In the genomic region with DNA sequence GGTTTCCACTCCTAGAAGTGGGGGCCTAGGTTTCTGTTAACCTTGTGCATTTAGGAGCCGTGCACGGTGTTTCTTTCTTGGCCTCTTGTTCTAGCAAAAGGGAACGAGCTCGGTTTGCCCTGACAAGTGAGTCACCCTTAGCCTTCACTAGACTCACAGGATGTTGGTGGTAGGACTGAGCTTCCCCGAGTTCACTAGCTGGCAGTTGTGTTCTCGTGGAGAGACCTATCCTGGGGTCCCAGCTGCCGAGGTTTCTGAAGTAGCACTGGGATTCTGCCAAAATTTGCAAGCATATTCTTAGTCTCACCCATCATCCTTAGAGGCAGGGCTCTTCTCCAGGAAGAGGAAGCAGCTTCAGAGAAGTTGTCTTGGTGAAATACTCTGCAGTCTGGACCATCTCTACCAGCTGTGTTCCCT, we compare ENCODE assay signal across 13 mouse cellular contexts.
DNase-seq lines count a peak whose midpoint lies in the region; ATAC-seq lines count a peak whose summit lies in the region.
"Had no signal": no experiment of that assay in that cellular context is flagged by ENCODE, and none has a peak within 500 bp of the region (broad histone marks: within the 10 kb centered on the region; RNA-seq: fewer than 3 reads in every experiment).

No protein-coding gene starts in this region.

- H3K36me3 ChIP-seq in heart, embryonic 13.5 days = no peaks in the 10 kb centered on the region
- H3K36me3 ChIP-seq in stomach, embryonic 15.5 days = no peaks in the 10 kb centered on the region
- no peaks in the 10 kb centered on the region for H3K36me3 ChIP-seq in forebrain, embryonic 13.5 days (ENCODE audit: poor library complexity, severe bottlenecking)
- no peaks in the 10 kb centered on the region for H3K36me3 ChIP-seq in hindbrain, embryonic 14.5 days (replicated peaks; ENCODE audit: control insufficient read depth, insufficient read depth)
- H3K36me3 ChIP-seq: liver, embryonic 15.5 days; neural tube, embryonic 13.5 days had no signal

- peaks cover 60% of the 10 kb centered on the region for H3K4me1 ChIP-seq in heart, embryonic 13.5 days
- H3K4me1 ChIP-seq in stomach, embryonic 15.5 days = peaks cover 22% of the 10 kb centered on the region
- H3K4me1 ChIP-seq in forebrain, embryonic 13.5 days = peaks cover 48% of the 10 kb centered on the region
- H3K4me1 ChIP-seq in hindbrain, embryonic 14.5 days (replicated peaks; ENCODE audit: control insufficient read depth, insufficient read depth, low read length) = peaks cover 38% of the 10 kb centered on the region

- 55% methylated on average over 7 of the region's 7 CpGs for WGBS in heart, embryonic 13.5 days
- WGBS in stomach, embryonic 15.5 days = 47% methylated on average over 7 of the region's 7 CpGs
- 83% methylated on average over 7 of the region's 7 CpGs for WGBS in forebrain, embryonic 13.5 days
- 70% methylated on average over 7 of the region's 7 CpGs for WGBS in hindbrain, embryonic 14.5 days

- no peak overlapping the region for H3K4me2 ChIP-seq in heart, embryonic 13.5 days
- no peak overlapping the region for H3K4me2 ChIP-seq in stomach, embryonic 15.5 days
- no peak overlapping the region for H3K4me2 ChIP-seq in forebrain, embryonic 13.5 days
- no peak overlapping the region for H3K4me2 ChIP-seq in hindbrain, embryonic 14.5 days (replicated peaks)
- H3K4me2 ChIP-seq: liver, embryonic 15.5 days; midbrain, embryonic 11.5 days; neural tube, embryonic 13.5 days had no signal

- no peak overlapping the region for H3K4me3 ChIP-seq in heart, embryonic 13.5 days
- H3K4me3 ChIP-seq in stomach, embryonic 15.5 days (replicated peaks) = no peak overlapping the region
- no peak overlapping the region for H3K4me3 ChIP-seq in forebrain, embryonic 13.5 days
- no peak overlapping the region for H3K4me3 ChIP-seq in hindbrain, embryonic 14.5 days (replicated peaks; ENCODE audit: low read length)
- H3K4me3 ChIP-seq: liver, embryonic 15.5 days; neural tube, embryonic 13.5 days had no signal

- no peaks in the 10 kb centered on the region for H3K27me3 ChIP-seq in heart, embryonic 13.5 days (replicated peaks)
- H3K27me3 ChIP-seq in stomach, embryonic 15.5 days (replicated peaks) = no peaks in the 10 kb centered on the region
- H3K27me3 ChIP-seq in forebrain, embryonic 13.5 days = peaks cover 42% of the 10 kb centered on the region
- H3K27me3 ChIP-seq in hindbrain, embryonic 14.5 days (ENCODE audit: control insufficient read depth, insufficient read depth, low read length) = peaks cover 7% of the 10 kb centered on the region; the same call in 1 of the 2 replicates
- H3K27me3 ChIP-seq: liver, embryonic 15.5 days had no signal

- H3K27ac ChIP-seq in heart, embryonic 13.5 days (replicated peaks) = peak overlapping the region; percentile 65
- H3K27ac ChIP-seq in stomach, embryonic 15.5 days = peak overlapping the region; percentile 2
- H3K27ac ChIP-seq in forebrain, embryonic 13.5 days = no peak overlapping the region
- H3K27ac ChIP-seq in hindbrain, embryonic 14.5 days = no peak overlapping the region
- H3K27ac ChIP-seq: liver, embryonic 15.5 days; neural tube, embryonic 13.5 days had no signal

- intact Hi-C loops in heart, postnatal 14 days (cut with DNase I) = no loop called here

- no peaks in the 10 kb centered on the region for H3K9me3 ChIP-seq in heart, embryonic 13.5 days
- H3K9me3 ChIP-seq in stomach, embryonic 15.5 days = no peaks in the 10 kb centered on the region
- H3K9me3 ChIP-seq in forebrain, embryonic 13.5 days (replicated peaks) = no peaks in the 10 kb centered on the region
- H3K9me3 ChIP-seq in hindbrain, embryonic 14.5 days (ENCODE audit: control insufficient read depth, low read length) = no peaks in the 10 kb centered on the region
- H3K9me3 ChIP-seq: liver, embryonic 15.5 days; neural tube, embryonic 13.5 days had no signal

- no peak for DNase-seq in heart, postnatal 14 days
- DNase-seq in right cerebral cortex, postnatal 10 days (ENCODE audit: low spot score in 2 of 2) = peak; percentile 35 to 54
- DNase-seq in right cerebral cortex, postnatal 36 days (ENCODE audit: low spot score in 2 of 2) = no peak
- peak; percentile 31 for DNase-seq in brain, adult 2 months (ENCODE audit: low read depth, low spot score)
- no peak for DNase-seq in hindbrain, embryonic 14.5 days (ENCODE audit: low spot score)
- DNase-seq: cerebellum, adult 9-11 months; kidney, postnatal 4 days had no signal

- H3K9ac ChIP-seq in heart, embryonic 13.5 days = no peak overlapping the region
- H3K9ac ChIP-seq in stomach, embryonic 15.5 days = no peak overlapping the region
- H3K9ac ChIP-seq in forebrain, embryonic 13.5 days = no peak overlapping the region
- H3K9ac ChIP-seq in hindbrain, embryonic 14.5 days = no peak overlapping the region
- H3K9ac ChIP-seq: liver, embryonic 15.5 days; neural tube, embryonic 13.5 days had no signal

- ATAC-seq in heart, embryonic 13.5 days (ENCODE audit: extremely low read depth, insufficient number of reproducible peaks, low FRiP score, low TSS enrichment) = no peak
- no peak for ATAC-seq in stomach, embryonic 15.5 days (ENCODE audit: insufficient read depth, low FRiP score, low read depth)
- no peak for ATAC-seq in forebrain, embryonic 13.5 days
- no peak for ATAC-seq in hindbrain, embryonic 14.5 days (ENCODE audit: low FRiP score)

Comparison
In these comparisons a context has a peak if more than half of its experiments do, and no peak if none do; other contexts are left out.
1. DNase-seq: peak in right cerebral cortex, postnatal 10 days (2 of 2) and brain, adult 2 months (single experiment); none in heart, postnatal 14 days (0 of 2), right cerebral cortex, postnatal 36 days (0 of 2) and hindbrain, embryonic 14.5 days (single experiment).
2. H3K27ac ChIP-seq: peak in heart, embryonic 13.5 days (single experiment) and stomach, embryonic 15.5 days (single experiment); none in forebrain, embryonic 13.5 days (single experiment) and hindbrain, embryonic 14.5 days (single experiment).